Mouse (Mus musculus) spleen, adult 2 months (tissue): Measurements from ENCODE around the gene Rreb1. TPM values are rescaled to one million over a fixed set of nuclear protein-coding genes. Genes with fewer than 3 reads are reported as not detected.

ENCODE experiments used
- DNase-seq, 2 experiments: peaks; one replicate each; pipeline versions ENCODE4 v3.0.0 to v3.0.0-alpha.2; 2012 to 2021; ENCODE audit warnings: low spot score in 2 of 2, low read depth in 1 of 2
- H3K27ac ChIP-seq: fragments of 200-500 bp; 2 replicates; pipeline ENCODE4 v1.5.1; 2012; ENCODE audit warnings: low read length, inconsistent platforms; ENCODE audit not compliant: insufficient read depth
- H3K27me3 ChIP-seq: fragments of 200-500 bp; 2 replicates; pipeline ENCODE4 v1.6.1; 2012; ENCODE audit warnings: mild to moderate bottlenecking, moderate library complexity, low read length, inconsistent platforms; ENCODE audit not compliant: control insufficient read depth, insufficient read depth
- H3K36me3 ChIP-seq: fragments of 200-500 bp; 2 replicates; pipeline ENCODE4 v1.6.1; 2012; ENCODE audit warnings: mild to moderate bottlenecking, low read length, inconsistent platforms; ENCODE audit not compliant: control insufficient read depth, insufficient read depth
- H3K4me1 ChIP-seq: fragments of 200-500 bp; 2 replicates; pipeline ENCODE4 v1.6.1; 2011; ENCODE audit warnings: inconsistent platforms; ENCODE audit not compliant: control insufficient read depth, insufficient read depth, insufficient read length
- H3K4me3 ChIP-seq: fragments of 200-500 bp; 2 replicates; pipeline ENCODE4 v1.5.1; 2011; ENCODE audit warnings: mild to moderate bottlenecking, inconsistent platforms; ENCODE audit not compliant: insufficient read depth, insufficient read length; ENCODE audit errors: extremely low read depth
- CTCF ChIP-seq: fragments of 200-500 bp; IDR thresholded peaks from 2 replicates; pipeline ENCODE4 v1.5.1; 2011; ENCODE audit warnings: mild to moderate bottlenecking, inconsistent platforms; ENCODE audit not compliant: insufficient read depth, insufficient read length, insufficient replicate concordance; ENCODE audit errors: extremely low read depth
- POLR2A ChIP-seq: fragments of 200-500 bp; IDR thresholded peaks from 2 replicates; pipeline ENCODE4 v1.6.1; 2011; ENCODE audit warnings: low read depth, low read length, inconsistent platforms
- WGBS: fragments of 180-500 bp; shearing (Covaris S2); methylation state at CpG from one replicate; pipeline ENCODE4 v1.1.7; 2018; 5-methylcytosine and 5-hydroxymethylcytosine counted together
- polyA plus RNA-seq: library from polyadenylated mRNA; depleted of rRNA; stranded (reverse); fragments of >200 nt; gene quantifications from 2 replicates; pipeline ENCODE4 v1.2.3, GENCODE M21; 2012

Rreb1 gene
- polyA plus RNA-seq, 1 experiment: 15.5 TPM

DNA sequence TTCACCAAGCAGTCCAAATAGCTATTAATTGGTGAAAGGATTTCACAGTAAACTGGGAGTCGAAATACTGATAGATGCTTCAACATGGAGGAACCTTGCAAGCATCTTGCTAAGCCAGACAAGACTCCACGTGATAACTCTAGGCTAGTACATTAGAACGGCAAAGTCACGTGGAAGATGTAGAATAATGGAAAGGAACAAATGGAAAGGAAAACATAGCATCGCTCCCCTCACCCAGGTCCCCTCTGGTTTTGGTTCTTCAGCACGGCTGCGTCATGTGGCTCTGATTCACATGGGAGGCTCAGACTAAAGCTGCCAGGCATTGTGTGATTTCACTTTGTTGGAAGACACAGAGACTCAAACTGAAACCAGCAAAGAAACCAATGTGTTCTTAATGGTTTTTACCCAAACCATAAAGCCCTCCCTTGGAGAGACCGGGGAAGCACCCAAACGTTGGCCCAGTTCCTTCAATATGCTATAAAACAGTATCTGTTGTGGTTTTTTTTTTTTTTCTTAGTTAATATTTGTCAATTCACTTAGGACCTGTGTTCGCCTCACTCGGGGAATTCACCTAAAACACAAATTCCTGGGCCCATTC is 14.6 kb downstream of the Rreb1 start:
- H3K36me3 ChIP-seq: no peaks in the 10 kb centered on the region
- no peaks in the 10 kb centered on the region for H3K27me3 ChIP-seq
- TF ChIP-seq CTCF (no peak), POLR2A (no peak)
- H3K27ac ChIP-seq: no peak overlapping the region
- no peaks in the 10 kb centered on the region for H3K4me1 ChIP-seq
- DNase-seq: no peak
- 71% methylated on average over 11 of the region's 11 CpGs for WGBS
- H3K4me3 ChIP-seq: no peak overlapping the region

DNA sequence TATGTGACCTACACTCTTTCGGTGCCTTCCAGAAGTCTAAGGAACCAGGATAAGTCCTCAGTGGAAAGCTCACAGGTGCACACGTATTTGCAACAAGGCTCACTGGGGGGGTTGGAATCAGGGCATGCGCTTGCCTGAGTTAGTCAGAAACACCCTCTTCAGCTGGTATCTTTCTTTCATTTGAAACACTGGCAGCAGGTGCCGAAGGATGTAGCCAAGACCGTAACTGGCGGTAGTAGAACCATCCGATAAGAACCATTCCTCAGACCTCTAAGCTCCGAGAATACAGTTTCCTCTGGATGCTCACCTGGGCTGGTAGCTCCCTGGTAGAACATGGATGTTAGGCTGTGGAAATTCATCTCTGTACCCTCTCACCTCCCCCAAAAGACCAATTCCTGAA is 20.6 kb downstream of the Rreb1 start:
- no peak for TF ChIP-seq CTCF
- TF ChIP-seq POLR2A: no peak
- 95% methylated on average over 8 of the region's 8 CpGs for WGBS
- Histone ChIP-seq H3K36me3 (no peaks in the 10 kb centered on the region), H3K27me3 (no peaks in the 10 kb centered on the region), H3K4me1 (peaks cover 17% of the 10 kb centered on the region), H3K27ac (no peak overlapping the region), H3K4me3 (no peak overlapping the region)
- DNase-seq: no peak

DNA sequence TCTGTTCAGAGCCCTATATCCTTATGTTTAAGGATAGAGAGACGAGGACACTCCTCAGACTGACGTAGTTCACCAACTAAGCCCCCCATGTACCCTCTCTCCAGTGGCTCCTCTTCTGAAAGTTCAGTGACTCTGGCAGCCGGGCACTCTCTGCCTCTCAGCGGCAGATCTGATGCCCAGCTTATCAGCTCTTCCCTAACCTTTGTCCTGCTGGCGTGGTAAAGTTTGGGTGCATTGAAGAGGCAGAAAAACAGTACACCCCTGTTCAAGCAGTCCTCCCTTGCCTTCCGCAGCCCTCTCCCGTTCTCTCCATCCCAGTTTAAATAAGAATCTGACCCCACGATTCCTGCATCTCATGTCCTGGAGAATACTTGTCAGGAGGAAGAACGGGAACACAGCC is 21.2 kb downstream of the Rreb1 start:
- Histone ChIP-seq H3K4me3 (no peak overlapping the region), H3K36me3 (no peaks in the 10 kb centered on the region)

DNA sequence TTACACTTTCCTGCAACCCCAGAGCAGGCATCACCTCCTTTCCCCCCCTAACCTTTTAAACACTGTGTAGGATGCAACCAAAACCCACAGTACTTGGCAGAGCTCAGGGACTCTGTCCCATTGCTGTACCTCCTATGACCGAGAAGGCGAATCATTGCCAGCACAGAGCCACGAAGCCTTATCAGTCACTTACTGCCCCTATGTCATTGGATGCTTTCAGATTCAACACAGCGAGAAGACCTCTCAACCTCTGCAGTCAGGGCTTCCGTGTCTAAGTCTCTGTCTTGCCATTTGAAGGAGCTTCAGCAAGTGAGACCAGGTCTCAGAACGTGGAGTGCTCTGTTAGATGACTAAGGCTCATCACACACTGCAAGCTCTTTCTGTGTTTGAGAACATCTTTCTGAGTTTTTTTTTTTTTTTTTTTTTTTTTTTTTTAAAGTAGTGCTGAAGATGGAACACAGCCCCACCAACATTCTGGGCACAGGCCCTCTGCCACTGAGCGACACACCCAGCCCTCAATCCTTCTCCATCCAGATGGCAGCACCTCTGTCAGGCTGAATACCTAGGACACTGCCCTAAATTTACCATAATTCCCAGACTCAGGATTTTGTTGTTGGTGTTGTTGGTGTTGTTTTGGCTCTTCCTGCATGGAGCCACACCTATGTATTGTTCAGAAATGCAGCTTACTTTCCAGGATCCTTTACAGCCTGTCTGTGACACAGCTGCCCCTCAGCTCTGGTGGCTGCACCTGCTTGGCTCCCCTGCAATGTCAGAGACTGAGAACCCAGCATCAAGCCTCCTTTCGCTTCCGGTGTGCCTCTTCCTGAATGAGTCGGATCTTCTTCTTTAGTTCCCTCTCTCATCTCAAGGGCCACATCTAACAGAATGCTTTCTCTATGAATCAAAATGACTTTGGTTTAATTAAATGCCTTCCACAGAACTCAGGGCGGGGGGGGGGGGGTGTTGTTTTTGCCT is 23.2 kb downstream of the Rreb1 start:
- H3K27ac ChIP-seq: peak overlapping the region; percentile 50; the same call in 1 of the 2 replicates
- DNase-seq: peak in 1 of 2 experiments; percentile 49
- WGBS: 22% methylated on average over 11 of the region's 11 CpGs
- H3K27me3 ChIP-seq: no peaks in the 10 kb centered on the region
- H3K4me1 ChIP-seq: peaks cover 17% of the 10 kb centered on the region
- peak; percentile 12; the same call in 1 of the 2 replicates for TF ChIP-seq POLR2A
- no peak for TF ChIP-seq CTCF
- H3K36me3 ChIP-seq: no peaks in the 10 kb centered on the region
- H3K4me3 ChIP-seq: no peak overlapping the region

More for the DNA sequence above, 21.2 kb downstream of the Rreb1 start:
- TF ChIP-seq POLR2A: no peak
- no peak for TF ChIP-seq CTCF
- H3K4me1 ChIP-seq: peaks cover 17% of the 10 kb centered on the region
- 87% methylated on average over 9 of the region's 9 CpGs for WGBS
- no peak overlapping the region for H3K27ac ChIP-seq
- no peaks in the 10 kb centered on the region for H3K27me3 ChIP-seq
- DNase-seq: no peak

DNA sequence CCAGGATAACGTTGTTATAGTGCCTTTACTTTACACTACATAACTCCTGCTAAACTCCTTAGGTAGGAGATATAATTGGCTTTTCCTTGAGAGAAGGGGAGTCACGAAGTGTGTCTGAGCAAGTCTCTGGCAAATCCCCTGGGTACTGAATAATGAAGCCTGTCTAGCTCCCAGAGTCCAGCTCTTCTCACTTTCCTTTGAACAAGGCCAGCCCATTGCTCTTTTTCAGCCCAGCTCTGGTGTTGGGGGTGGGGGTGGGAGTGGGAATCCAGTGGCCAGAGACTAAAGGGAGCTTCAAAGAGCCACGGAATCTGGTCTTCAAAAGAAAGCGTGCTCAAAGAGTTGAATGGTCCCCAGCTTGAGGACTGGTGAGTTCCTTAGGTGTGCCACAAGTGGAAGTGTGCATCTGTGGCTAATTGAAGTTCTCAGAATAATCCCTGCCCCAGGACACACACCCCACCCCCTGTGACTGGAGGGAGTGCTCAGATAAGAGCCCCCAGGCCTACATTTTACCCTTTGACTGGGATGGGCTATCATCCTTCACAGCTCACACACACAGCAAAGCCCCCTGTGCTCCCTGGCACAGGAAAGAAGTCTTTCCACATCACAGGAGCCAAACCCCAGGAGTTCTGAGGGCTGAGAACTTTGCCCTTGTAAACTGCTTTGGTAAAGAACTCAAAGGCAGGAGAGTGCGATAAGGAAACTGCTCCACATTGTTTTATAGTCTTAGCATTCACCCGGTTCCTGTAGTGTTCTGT is 24.2 kb downstream of the Rreb1 start:
- no peak overlapping the region for H3K4me3 ChIP-seq
- peaks cover 17% of the 10 kb centered on the region for H3K4me1 ChIP-seq
- no peak for DNase-seq
- H3K36me3 ChIP-seq: no peaks in the 10 kb centered on the region
- 36% methylated on average over 6 of the region's 6 CpGs for WGBS
- no peaks in the 10 kb centered on the region for H3K27me3 ChIP-seq
- TF ChIP-seq POLR2A: no peak
- TF ChIP-seq CTCF: no peak
- H3K27ac ChIP-seq: no peak overlapping the region

DNA sequence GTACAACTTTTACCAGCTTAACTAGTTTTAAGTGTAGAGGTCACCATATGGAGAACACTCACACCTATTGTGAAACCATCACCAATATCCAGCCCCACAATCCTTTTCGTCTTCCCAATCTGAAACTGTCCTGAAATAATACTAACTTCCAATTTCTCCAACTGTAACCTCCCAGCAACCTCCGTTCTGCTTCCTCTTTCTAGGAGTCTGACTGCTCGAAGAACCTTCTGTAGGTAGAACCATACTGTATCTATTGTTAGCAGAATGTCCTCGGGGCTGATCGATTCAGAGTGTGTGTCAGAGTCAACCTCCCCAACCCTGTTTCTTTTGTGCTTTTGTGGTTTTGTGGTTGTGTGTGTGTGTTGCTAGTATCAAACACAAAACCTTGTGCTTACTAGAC is 25.0 kb downstream of the Rreb1 start:
- no peak for DNase-seq
- H3K36me3 ChIP-seq: no peaks in the 10 kb centered on the region
- TF ChIP-seq CTCF (no peak), POLR2A (no peak)
- no peaks in the 10 kb centered on the region for H3K27me3 ChIP-seq
- H3K4me1 ChIP-seq: peaks cover 17% of the 10 kb centered on the region
- 26% methylated on average over 5 of the region's 5 CpGs for whole genome bisulfite sequencing
- H3K4me3 ChIP-seq: no peak overlapping the region
- no peak overlapping the region for H3K27ac ChIP-seq

DNA sequence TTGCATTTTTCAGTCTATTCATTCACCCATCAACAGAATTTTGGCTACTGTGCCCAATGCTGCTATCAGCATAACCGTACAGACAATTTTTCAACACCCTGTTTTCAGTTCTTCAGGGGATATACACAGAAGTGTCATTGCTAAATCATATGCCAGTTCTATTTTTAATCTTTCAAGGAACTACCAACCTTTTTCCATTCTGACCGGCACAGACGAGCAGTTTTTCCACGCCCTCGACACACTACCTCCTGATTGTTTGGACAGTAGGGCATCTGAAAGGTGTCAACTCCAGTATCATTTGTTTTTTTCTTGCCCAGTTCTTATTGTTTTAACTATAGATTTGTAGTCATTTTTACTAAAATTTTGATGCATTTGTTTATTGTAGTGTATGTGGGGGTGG is 25.8 kb downstream of the Rreb1 start:
- H3K27me3 ChIP-seq: no peaks in the 10 kb centered on the region
- no peak overlapping the region for H3K27ac ChIP-seq
- 75% methylated on average over 5 of the region's 5 CpGs for WGBS
- no peak overlapping the region for H3K4me3 ChIP-seq
- no peak for DNase-seq
- TF ChIP-seq CTCF: no peak
- TF ChIP-seq POLR2A: no peak
- no peaks in the 10 kb centered on the region for H3K36me3 ChIP-seq
- peaks cover 17% of the 10 kb centered on the region for H3K4me1 ChIP-seq
